Mouse (Mus musculus) neural tube, embryonic 14.5 days (tissue): ENCODE results near the gene Mpv17l. TPM values are rescaled to one million over a fixed set of nuclear protein-coding genes. Genes with fewer than 3 reads are reported as not detected.

Experiments
- ATAC-seq: fragments of 200-750 bp; cut with Nextera tagmentation; 2 replicates; pipeline ENCODE4 v1.8.0; 2017; ENCODE audit warnings: low read depth, mild to moderate bottlenecking, moderate TSS enrichment, moderate library complexity
- H3K27ac ChIP-seq: fragments of 300-500 bp; sonication (generic); 2 replicates; pipeline ENCODE4 v1.5.1; 2014; ENCODE audit warnings: low read depth, mild to moderate bottlenecking, control low read depth, low read length, moderate library complexity, mixed read lengths
- H3K27me3 ChIP-seq: fragments of 300-500 bp; sonication (generic); 2 replicates; pipeline ENCODE4 v1.6.1; 2014; ENCODE audit warnings: low read length; ENCODE audit not compliant: control insufficient read depth, insufficient read depth
- H3K36me3 ChIP-seq: fragments of 300-500 bp; sonication (generic); 2 replicates; pipeline ENCODE4 v1.6.1; 2014; ENCODE audit warnings: low read length, mixed read lengths; ENCODE audit not compliant: control insufficient read depth, insufficient read depth
- H3K4me1 ChIP-seq: fragments of 300-500 bp; sonication (generic); 2 replicates; pipeline ENCODE4 v1.6.1; 2014; ENCODE audit warnings: low read length; ENCODE audit not compliant: control insufficient read depth, insufficient read depth
- H3K4me2 ChIP-seq: fragments of 300-500 bp; sonication (generic); 2 replicates; pipeline ENCODE4 v1.6.1; 2014; ENCODE audit warnings: mild to moderate bottlenecking, low read depth, low read length, control low read depth
- H3K4me3 ChIP-seq: fragments of 300-500 bp; sonication (generic); 2 replicates; pipeline ENCODE4 v1.5.1; 2014; ENCODE audit warnings: low read depth, low read length, control low read depth, mixed read lengths
- H3K9ac ChIP-seq: fragments of 300-500 bp; sonication (generic); replicated peaks from 2 replicates; pipeline ENCODE4 v1.6.1; 2014; ENCODE audit warnings: low read depth, mild to moderate bottlenecking, control low read depth, low read length, mixed read lengths
- H3K9me3 ChIP-seq: fragments of 300-500 bp; sonication (generic); 2 replicates; pipeline ENCODE4 v1.6.1; 2016; ENCODE audit warnings: low read length; ENCODE audit not compliant: control insufficient read depth
- WGBS: fragments of 180-500 bp; shearing (Covaris S2); extraction: QIAGEN DNeasy Blood & Tissue Kit; methylation state at CpG from one replicate; pipeline ENCODE4 v1.1.7; 2014; 5-methylcytosine and 5-hydroxymethylcytosine counted together
- polyA plus RNA-seq: library from polyadenylated mRNA; unstranded; fragments of >200 nt; fragmentation: Nextera tagmentation; extraction: Ambion mirVana; gene quantifications from 2 replicates; pipeline ENCODE4 v1.2.1, GENCODE M21; 2014

Mpv17l gene
- polyA plus RNA-seq, 1 experiment from 2014 or later, result 52.7 TPM

- H3K4me2 ChIP-seq, result peak overlapping the region; percentile 57
- WGBS, result 27% methylated on average over 3 of the region's 3 CpGs
- H3K27ac ChIP-seq, result peak overlapping the region; percentile 90
- peak overlapping the region; percentile 62 for H3K4me3 ChIP-seq
- no peaks in the 10 kb centered on the region for H3K36me3 ChIP-seq
- no peaks in the 10 kb centered on the region for H3K27me3 ChIP-seq
- peak overlapping the region; percentile 86 for H3K9ac ChIP-seq
- peak; percentile 74 for ATAC-seq
- peaks cover 5% of the 10 kb centered on the region; the same call in 1 of the 2 replicates for H3K4me1 ChIP-seq
- H3K9me3 ChIP-seq, result no peaks in the 10 kb centered on the region
These were observed 83.2 kb downstream of the Mpv17l start for GRCm38 (mm10) chr16:13986197-13986573.

- Histone ChIP-seq H3K36me3 (no peaks in the 10 kb centered on the region), H3K9me3 (no peaks in the 10 kb centered on the region), H3K9ac (peak within 1 kb of the TSS; percentile 86), H3K27ac (peak within 1 kb of the TSS; percentile 90), H3K4me3 (peak within 1 kb of the TSS; percentile 62), H3K4me2 (peak within 1 kb of the TSS; percentile 57), H3K27me3 (no peaks in the 10 kb centered on the region), H3K4me1 (peaks cover 5% of the 10 kb centered on the region; the same call in 1 of the 2 replicates)
- ATAC-seq, result peak; percentile 93
- WGBS, result under 1% methylated on average over 31 of the region's 31 CpGs
These were observed 83.9 kb downstream of the Mpv17l start, which contains the start of the genes 2900011O08Rik and Ifitm7 for GRCm38 (mm10) chr16:13986574-13987478. TSS of gene 2900011O08Rik (plus strand) at chr16:13986604. TSS of gene Ifitm7 (minus strand) at chr16:13986888.

GRCm38 (mm10) chr16:13992518-13993248 lies 89.7 kb downstream of the Mpv17l start:
- no peak overlapping the region for H3K9ac ChIP-seq
- no peak overlapping the region for H3K4me2 ChIP-seq
- no peaks in the 10 kb centered on the region for H3K9me3 ChIP-seq
- H3K4me1 ChIP-seq, result peaks cover 5% of the 10 kb centered on the region; the same call in 1 of the 2 replicates
- H3K36me3 ChIP-seq, result no peaks in the 10 kb centered on the region
- H3K27ac ChIP-seq, result no peak overlapping the region
- no peak overlapping the region for H3K4me3 ChIP-seq
- no peak for ATAC-seq
- 84% methylated on average over 11 of the region's 11 CpGs for WGBS
- H3K27me3 ChIP-seq, result no peaks in the 10 kb centered on the region

- H3K9me3 ChIP-seq, result no peaks in the 10 kb centered on the region
- ATAC-seq, result no peak
- no peak overlapping the region for H3K27ac ChIP-seq
- no peaks in the 10 kb centered on the region for H3K27me3 ChIP-seq
- no peak overlapping the region for H3K4me3 ChIP-seq
- H3K4me2 ChIP-seq, result no peak overlapping the region
- H3K9ac ChIP-seq, result no peak overlapping the region
- no peaks in the 10 kb centered on the region for H3K4me1 ChIP-seq
- no peaks in the 10 kb centered on the region for H3K36me3 ChIP-seq
- WGBS, result 97% methylated on average over 1 of the region's 1 CpGs
These were observed 91.1 kb downstream of the Mpv17l start for GRCm38 (mm10) chr16:13994076-13994475.

GRCm38 (mm10) chr16:13994502-13994901 lies 91.5 kb downstream of the Mpv17l start:
- H3K27ac ChIP-seq, result no peak overlapping the region
- ATAC-seq, result no peak
- H3K4me3 ChIP-seq, result no peak overlapping the region
- no peaks in the 10 kb centered on the region for H3K4me1 ChIP-seq
- no peaks in the 10 kb centered on the region for H3K9me3 ChIP-seq
- no peak overlapping the region for H3K9ac ChIP-seq
- 86% methylated on average over 1 of the region's 1 CpGs for WGBS
- no peaks in the 10 kb centered on the region for H3K36me3 ChIP-seq
- no peak overlapping the region for H3K4me2 ChIP-seq
- no peaks in the 10 kb centered on the region for H3K27me3 ChIP-seq

Other genes with a start within 250 kb of the Mpv17l start
- gene Parn, start 235.0 kb upstream of the Mpv17l start, polyA plus RNA-seq, result 29.1 and 35.1 TPM in 2 replicates
- 52.6 and 57.6 TPM in 2 replicates for gene Bfar, start 231.3 kb upstream of the Mpv17l start, polyA plus RNA-seq
- gene 3110001I22Rik, start 231.2 kb upstream of the Mpv17l start, polyA plus RNA-seq, result 7.7 and 8.3 TPM in 2 replicates
- gene Pla2g10, start 172.2 kb upstream of the Mpv17l start, polyA plus RNA-seq, result 0.55 and 0.71 TPM in 2 replicates
- 97.8 and 116 TPM in 2 replicates for gene Rrn3, start 122.5 kb upstream of the Mpv17l start, polyA plus RNA-seq
- 212 and 222 TPM in 2 replicates for gene Ntan1, start 84.3 kb upstream of the Mpv17l start, polyA plus RNA-seq
- 66.1 and 87.0 TPM in 2 replicates for gene Pdxdc1, start within 50 bp of the Mpv17l start, polyA plus RNA-seq
- 176 and 233 TPM in 2 replicates for gene 2900011O08Rik, start 83.4 kb downstream of the Mpv17l start, polyA plus RNA-seq
- gene Ifitm7, start 83.7 kb downstream of the Mpv17l start, polyA plus RNA-seq, result 1.3 and 2.5 TPM in 2 replicates